Mouse (Mus musculus) forebrain, embryonic 15.5 days (tissue): Measurements from ENCODE around the gene Pde4c. TPM values are rescaled to one million over a fixed set of nuclear protein-coding genes. Genes with fewer than 3 reads are reported as not detected.

ENCODE experiments used
- microRNA-seq: library from miRNA; unstranded; fragments of <30 nt; microRNA quantifications from one replicate; pipeline ENCODE4, GENCODE M21; 2016
- polyA plus RNA-seq: library from polyadenylated mRNA; unstranded; fragments of >200 nt; fragmentation: Nextera tagmentation; extraction: Ambion mirVana; gene quantifications from 2 replicates; pipeline ENCODE4 v1.2.1, GENCODE M21; 2015

Gene Pde4c
- polyA plus RNA-seq, 1 experiment from 2014 or later, result 0.13 TPM

Small RNA genes within 50 kb of the gene (microRNA-seq; reads per million reads assigned to microRNA genes)
- 0.66 reads per million for gene Mir7240

Other genes starting within 250 kb of the Pde4c start
- gene Klhl26, start 246.8 kb upstream of the Pde4c start, polyA plus RNA-seq, result 19.3 and 21.4 TPM in 2 replicates
- 70.2 and 75.0 TPM in 2 replicates for gene Tmem59l, start 236.4 kb upstream of the Pde4c start, polyA plus RNA-seq
- gene Crlf1, start 230.6 kb upstream of the Pde4c start, polyA plus RNA-seq, result 4.3 and 5.3 TPM in 2 replicates
- gene Rex1bd, start 217.0 kb upstream of the Pde4c start, polyA plus RNA-seq, result 164 and 176 TPM in 2 replicates
- gene Uba52, start 212.9 kb upstream of the Pde4c start, polyA plus RNA-seq, result 724 and 839 TPM in 2 replicates
- 433 and 440 TPM in 2 replicates for gene Fkbp8, start 196.0 kb upstream of the Pde4c start, polyA plus RNA-seq
- 49.8 and 50.2 TPM in 2 replicates for gene Kxd1, start 195.8 kb upstream of the Pde4c start, polyA plus RNA-seq
- 17.4 and 19.2 TPM in 2 replicates for gene Ell, start 184.3 kb upstream of the Pde4c start, polyA plus RNA-seq
- gene Isyna1, start 129.3 kb upstream of the Pde4c start, polyA plus RNA-seq, result 116 TPM in 2 replicates
- gene Ssbp4, start 114.8 kb upstream of the Pde4c start, polyA plus RNA-seq, result 114 TPM in 2 replicates
- 0.74 and 1.3 TPM in 2 replicates for gene Lrrc25, start 107.6 kb upstream of the Pde4c start, polyA plus RNA-seq
- not detected in 2 replicates for gene Gdf15, start 91.3 kb upstream of the Pde4c start, polyA plus RNA-seq
- gene Pgpep1, start 63.3 kb upstream of the Pde4c start, polyA plus RNA-seq, result 63.6 and 70.2 TPM in 2 replicates
- gene Lsm4, start 50.5 kb upstream of the Pde4c start, polyA plus RNA-seq, result 211 and 228 TPM in 2 replicates
- gene Jund, start 24.8 kb upstream of the Pde4c start, polyA plus RNA-seq, result 89.0 and 96.0 TPM in 2 replicates
- 0.13 and 0.14 TPM in 2 replicates for gene Iqcn, start 20.3 kb upstream of the Pde4c start, polyA plus RNA-seq
- gene Gm3336, start 5.2 kb upstream of the Pde4c start, polyA plus RNA-seq, result not detected in 2 replicates
- gene Rab3a, start 31.0 kb downstream of the Pde4c start, polyA plus RNA-seq, result 319 and 328 TPM in 2 replicates
- 51.5 and 57.7 TPM in 2 replicates for gene Mpv17l2, start 37.2 kb downstream of the Pde4c start, polyA plus RNA-seq
- 126 and 127 TPM in 2 replicates for gene Pik3r2, start 53.0 kb downstream of the Pde4c start, polyA plus RNA-seq
- 24.6 and 25.0 TPM in 2 replicates for gene Mast3, start 81.3 kb downstream of the Pde4c start, polyA plus RNA-seq
- 0.08 and 0.18 TPM in 2 replicates for gene Il12rb1, start 84.7 kb downstream of the Pde4c start, polyA plus RNA-seq
- gene Arrdc2, start 116.0 kb downstream of the Pde4c start, polyA plus RNA-seq, result 9.0 and 9.6 TPM in 2 replicates
- 12.4 and 14.3 TPM in 2 replicates for gene Kcnn1, start 139.5 kb downstream of the Pde4c start, polyA plus RNA-seq
- 160 and 166 TPM in 2 replicates for gene Ccdc124, start 150.2 kb downstream of the Pde4c start, polyA plus RNA-seq
- 1.4 and 1.6 TPM in 2 replicates for gene Slc5a5, start 169.0 kb downstream of the Pde4c start, polyA plus RNA-seq
- gene Rpl18a, start 173.7 kb downstream of the Pde4c start, polyA plus RNA-seq, result 2,771 and 2,787 TPM in 2 replicates
- 60.1 and 62.0 TPM in 2 replicates for gene Map1s, start 182.2 kb downstream of the Pde4c start, polyA plus RNA-seq